In genomic region chr10:42477550-42478340, GRCm38 (mm10) we compare ENCODE assay signal across 8 mouse cellular contexts. TPM values are rescaled to one million over a fixed set of nuclear protein-coding genes. Genes with fewer than 3 reads are reported as not detected.
A peak's percentile ranks its signal among the peaks of the same experiment; 100 is the strongest.
DNase-seq lines count a peak whose midpoint lies in the region; ATAC-seq and TF ChIP-seq lines count a peak whose summit lies in the region.

No protein-coding gene starts in this region.

- H3K4me1 ChIP-seq in ES-Bruce4 (ENCODE audit: control insufficient read depth, insufficient read depth, low read length): peaks cover 5% of the 10 kb centered on the region
- 0 out of 2 replicates have a peak, but pooled peaks cover 1% of the 10 kb centered on the region for H3K4me1 ChIP-seq in cortical plate, adult 2 months (ENCODE audit: control insufficient read depth, insufficient read depth, low read length)
- 0 out of 2 replicates have a peak, but pooled peaks cover 5% of the 10 kb centered on the region for H3K4me1 ChIP-seq in intestine, embryonic 15.5 days (replicated peaks)
- H3K4me1 ChIP-seq in neural tube, embryonic 13.5 days (replicated peaks): peaks cover 12% of the 10 kb centered on the region

- ATAC-seq in intestine, embryonic 15.5 days: peak; percentile 66
- ATAC-seq in neural tube, embryonic 13.5 days (ENCODE audit: low read depth): peak; percentile 75

- H3K27ac ChIP-seq in ES-Bruce4 (ENCODE audit: insufficient read depth, low read length): peak overlapping the region; percentile 58
- peak overlapping the region; percentile 89 for H3K27ac ChIP-seq in cortical plate, adult 2 months (ENCODE audit: insufficient read depth, low read length)
- peak overlapping the region; percentile 98 for H3K27ac ChIP-seq in intestine, embryonic 15.5 days
- peak overlapping the region; percentile 89 for H3K27ac ChIP-seq in neural tube, embryonic 13.5 days (replicated peaks)

- peak; percentile 39 for DNase-seq in kidney, adult 9 months
- DNase-seq in kidney, adult 8-10 months: no peak
- DNase-seq in MN1 (ENCODE audit: low spot score): no peak
- DNase-seq in c-Kit-positive CD71-positive TER-119-positive erythroid progenitor cells, embryonic 14.5 days (ENCODE audit: low spot score): no peak

- no peaks in the 10 kb centered on the region for H3K36me3 ChIP-seq in ES-Bruce4 (ENCODE audit: control insufficient read depth, insufficient read depth, low read length, poor library complexity, severe bottlenecking)
- no peaks in the 10 kb centered on the region for H3K36me3 ChIP-seq in intestine, embryonic 15.5 days
- no peaks in the 10 kb centered on the region for H3K36me3 ChIP-seq in neural tube, embryonic 13.5 days

- TF ChIP-seq EP300 in ES-Bruce4 (IDR thresholded peaks at IDR 0.05; ENCODE audit: insufficient read depth, low read depth, low read length): no peak

- peak overlapping the region; percentile 86 for H3K4me2 ChIP-seq in intestine, embryonic 15.5 days (replicated peaks)
- H3K4me2 ChIP-seq in neural tube, embryonic 13.5 days: peak overlapping the region; percentile 83

- TF ChIP-seq POLR2A in ES-Bruce4 (IDR thresholded peaks at IDR 0.05; ENCODE audit: insufficient read depth, low read length): no peak
- TF ChIP-seq POLR2A in cortical plate, adult 2 months (IDR thresholded peaks at IDR 0.05; ENCODE audit: extremely low read depth, insufficient read depth, low read length): no peak

- peak overlapping the region; percentile 86 for H3K4me3 ChIP-seq in ES-Bruce4 (ENCODE audit: low read depth, low read length)
- peak overlapping the region; percentile 76 for H3K4me3 ChIP-seq in cortical plate, adult 2 months (ENCODE audit: insufficient read depth, low read length)
- H3K4me3 ChIP-seq in intestine, embryonic 15.5 days (replicated peaks): peak overlapping the region; percentile 74
- peak overlapping the region; percentile 68 for H3K4me3 ChIP-seq in neural tube, embryonic 13.5 days

- H3K27me3 ChIP-seq in ES-Bruce4 (ENCODE audit: control insufficient read depth, insufficient read depth, low read length, poor library complexity, severe bottlenecking): no peaks in the 10 kb centered on the region
- no peaks in the 10 kb centered on the region for H3K27me3 ChIP-seq in intestine, embryonic 15.5 days (replicated peaks)
- no peaks in the 10 kb centered on the region for H3K27me3 ChIP-seq in neural tube, embryonic 13.5 days

- no peaks in the 10 kb centered on the region for H3K9me3 ChIP-seq in ES-Bruce4 (replicated peaks; ENCODE audit: control insufficient read depth, insufficient read depth, low read length, poor library complexity, severe bottlenecking)
- H3K9me3 ChIP-seq in intestine, embryonic 15.5 days: no peaks in the 10 kb centered on the region
- no peaks in the 10 kb centered on the region for H3K9me3 ChIP-seq in neural tube, embryonic 13.5 days

- TF ChIP-seq CTCF in ES-Bruce4 (IDR thresholded peaks at IDR 0.05; ENCODE audit: low read depth, low read length): no peak
- no peak for TF ChIP-seq CTCF in cortical plate, adult 2 months (IDR thresholded peaks at IDR 0.05; ENCODE audit: extremely low read depth, insufficient read depth, low read length)

- 10% methylated on average over 25 of the region's 25 CpGs for WGBS in intestine, embryonic 15.5 days
- WGBS in neural tube, embryonic 13.5 days: 12% methylated on average over 25 of the region's 25 CpGs

- peak overlapping the region; percentile 80 for H3K9ac ChIP-seq in ES-Bruce4 (ENCODE audit: low read depth, poor library complexity, severe bottlenecking)
- peak overlapping the region; percentile 72 for H3K9ac ChIP-seq in intestine, embryonic 15.5 days
- peak overlapping the region; percentile 80 for H3K9ac ChIP-seq in neural tube, embryonic 13.5 days

RNA-seq across cellular contexts. Expression of gene Afg1l, which starts 0.6 kb away (rescaled TPM):
- 12.7 and 14.2 TPM in 2 replicates for polyA plus RNA-seq in ES-Bruce4 (2011; ENCODE audit: insufficient read depth, insufficient read length, low read depth, missing spikeins)
- 18.8 and 19.6 TPM in 2 replicates for polyA plus RNA-seq in cortical plate, adult 2 months (2012; rRNA removed)
- polyA plus RNA-seq in intestine, embryonic 15.5 days (2015; fragmentation: Nextera tagmentation; extraction: Ambion mirVana): 10.9 and 11.0 TPM in 2 replicates
- 6.5 and 6.6 TPM in 2 replicates for polyA plus RNA-seq in neural tube, embryonic 13.5 days (2015; fragmentation: Nextera tagmentation; extraction: Ambion mirVana)

RNA-seq across cellular contexts. Expression of gene Snx3, which starts 24.1 kb away (rescaled TPM):
- 190 and 194 TPM in 2 replicates for polyA plus RNA-seq in ES-Bruce4 (2011; ENCODE audit: insufficient read depth, insufficient read length, low read depth, missing spikeins)
- 385 and 435 TPM in 2 replicates for polyA plus RNA-seq in cortical plate, adult 2 months (2012; rRNA removed)
- polyA plus RNA-seq in intestine, embryonic 15.5 days (2015; fragmentation: Nextera tagmentation; extraction: Ambion mirVana): 439 and 443 TPM in 2 replicates
- 275 and 315 TPM in 2 replicates for polyA plus RNA-seq in neural tube, embryonic 13.5 days (2015; fragmentation: Nextera tagmentation; extraction: Ambion mirVana)
